Comparison of ENCODE assay signal across 10 mouse cellular contexts in the genomic region with DNA sequence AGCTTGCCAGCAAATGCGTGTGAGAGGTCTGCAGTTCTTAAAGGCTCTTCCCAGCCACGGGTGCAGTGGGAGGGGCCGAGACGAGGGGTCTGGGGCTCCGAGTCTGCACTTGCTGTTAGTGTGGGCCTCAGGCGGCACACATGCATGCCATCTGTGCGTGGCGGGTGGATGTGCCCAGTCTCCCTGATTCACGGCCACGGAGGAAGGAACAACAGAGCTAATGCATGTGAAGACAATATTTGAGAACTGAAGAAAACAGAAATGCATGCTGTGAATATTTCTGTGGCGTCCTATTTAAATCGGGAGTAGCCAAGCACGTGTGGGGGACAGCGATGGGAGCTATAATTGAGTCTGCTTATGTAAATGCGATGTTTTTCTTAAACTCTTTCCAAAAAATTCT.
DNase-seq lines count a peak whose midpoint lies in the region; ATAC-seq and TF ChIP-seq lines count a peak whose summit lies in the region.
"Had no signal": no experiment of that assay in that cellular context is flagged by ENCODE, and none has a peak within 500 bp of the region (broad histone marks: within the 10 kb centered on the region; RNA-seq: fewer than 3 reads in every experiment).

No protein-coding gene starts in this region.

- no peaks in the 10 kb centered on the region for H3K27me3 ChIP-seq in midbrain, embryonic 14.5 days (ENCODE audit: control insufficient read depth, insufficient read depth, low read length)
- H3K27me3 ChIP-seq in midbrain, embryonic 10.5 days (ENCODE audit: low read depth, poor library complexity, severe bottlenecking), result no peaks in the 10 kb centered on the region
- H3K27me3 ChIP-seq in limb, embryonic 14.5 days (ENCODE audit: control insufficient read depth, insufficient read depth, low read length), result no peaks in the 10 kb centered on the region
- no peaks in the 10 kb centered on the region for H3K27me3 ChIP-seq in stomach, embryonic 16.5 days (ENCODE audit: control insufficient read depth, insufficient read depth, low read length)

- H3K4me3 ChIP-seq in midbrain, embryonic 14.5 days (replicated peaks; ENCODE audit: low read depth, low read length), result no peak overlapping the region
- H3K4me3 ChIP-seq in midbrain, embryonic 10.5 days, result no peak overlapping the region
- peak overlapping the region; percentile 14 for H3K4me3 ChIP-seq in limb, embryonic 14.5 days (replicated peaks; ENCODE audit: low read length)
- no peak overlapping the region for H3K4me3 ChIP-seq in stomach, embryonic 16.5 days (replicated peaks; ENCODE audit: low read length)
- H3K4me3 ChIP-seq: erythroblast, embryonic 14.5 days; myocyte had no signal

- H3K27ac ChIP-seq in midbrain, embryonic 14.5 days (replicated peaks; ENCODE audit: low read depth, low read length), result no peak overlapping the region
- H3K27ac ChIP-seq in midbrain, embryonic 10.5 days (replicated peaks), result no peak overlapping the region
- H3K27ac ChIP-seq in limb, embryonic 14.5 days (replicated peaks; ENCODE audit: low read depth, low read length), result peak overlapping the region; percentile 67; the same call in 1 of the 2 replicates
- H3K27ac ChIP-seq in stomach, embryonic 16.5 days (ENCODE audit: low read length), result no peak overlapping the region

- no peak overlapping the region for H3K9ac ChIP-seq in midbrain, embryonic 14.5 days (replicated peaks; ENCODE audit: low read length)
- H3K9ac ChIP-seq in limb, embryonic 14.5 days (ENCODE audit: low read depth, low read length, severe bottlenecking), result peak overlapping the region; percentile 25; the same call in 1 of the 2 replicates
- no peak overlapping the region for H3K9ac ChIP-seq in stomach, embryonic 16.5 days (ENCODE audit: low read length)

- WGBS in midbrain, embryonic 14.5 days, result 46% methylated on average over 15 of the region's 15 CpGs
- 68% methylated on average over 15 of the region's 15 CpGs for WGBS in midbrain, embryonic 10.5 days
- 23% methylated on average over 15 of the region's 15 CpGs for WGBS in limb, embryonic 14.5 days
- 54% methylated on average over 15 of the region's 15 CpGs for WGBS in stomach, embryonic 16.5 days

- H3K4me1 ChIP-seq in midbrain, embryonic 14.5 days (ENCODE audit: control insufficient read depth, insufficient read depth, low read length), result no peaks in the 10 kb centered on the region
- H3K4me1 ChIP-seq in midbrain, embryonic 10.5 days, result peaks cover 19% of the 10 kb centered on the region
- no peaks in the 10 kb centered on the region for H3K4me1 ChIP-seq in limb, embryonic 14.5 days (ENCODE audit: control insufficient read depth, insufficient read depth, low read length)
- H3K4me1 ChIP-seq in stomach, embryonic 16.5 days (ENCODE audit: control insufficient read depth, insufficient read depth, low read length), result no peaks in the 10 kb centered on the region

- H3K4me2 ChIP-seq in midbrain, embryonic 14.5 days (ENCODE audit: low read length), result no peak overlapping the region
- peak overlapping the region; percentile 43 for H3K4me2 ChIP-seq in limb, embryonic 14.5 days (replicated peaks; ENCODE audit: low read depth, low read length, severe bottlenecking)
- peak overlapping the region; percentile 28; the same call in 1 of the 2 replicates for H3K4me2 ChIP-seq in stomach, embryonic 16.5 days (ENCODE audit: low read depth, low read length)

- no peak; the same call in 1 of the 2 replicates for ATAC-seq in midbrain, embryonic 14.5 days (ENCODE audit: low FRiP score, low TSS enrichment)
- ATAC-seq in limb, embryonic 14.5 days (ENCODE audit: low FRiP score, low read depth), result no peak
- ATAC-seq in stomach, embryonic 16.5 days (ENCODE audit: insufficient read depth, low FRiP score), result no peak
- ATAC-seq in granulocyte monocyte progenitor cell, adult 5-6 weeks (replicated peaks; ENCODE audit: poor library complexity, severe bottlenecking), result no peak

- TF ChIP-seq POLR2A in limb, embryonic 14.5 days (IDR thresholded peaks at IDR 0.05; ENCODE audit: borderline replicate concordance, extremely low read depth, insufficient read depth, insufficient read length), result no peak

- DNase-seq in midbrain, embryonic 14.5 days, result peak; percentile 38
- DNase-seq in midbrain, embryonic 10.5 days (ENCODE audit: low spot score), result no peak
- DNase-seq in forelimb bud, embryonic 11.5 days (ENCODE audit: low read depth, low spot score), result peak; percentile 43
- peak; percentile 29 for DNase-seq in limb, embryonic 14.5 days (ENCODE audit: low spot score)
- DNase-seq in urinary bladder, postnatal 36 days (ENCODE audit: low spot score in 2 of 2), result no peak
- DNase-seq in kidney, postnatal 4 days, result no peak

- H3K9me3 ChIP-seq in midbrain, embryonic 14.5 days (ENCODE audit: control insufficient read depth, low read length), result no peaks in the 10 kb centered on the region
- no peaks in the 10 kb centered on the region for H3K9me3 ChIP-seq in midbrain, embryonic 10.5 days (replicated peaks)
- no peaks in the 10 kb centered on the region for H3K9me3 ChIP-seq in limb, embryonic 14.5 days (ENCODE audit: control insufficient read depth, low read length)
- H3K9me3 ChIP-seq in stomach, embryonic 16.5 days (replicated peaks; ENCODE audit: control insufficient read depth, low read length), result no peaks in the 10 kb centered on the region

- H3K36me3 ChIP-seq in midbrain, embryonic 14.5 days (ENCODE audit: control insufficient read depth, insufficient read depth, low read length), result no peaks in the 10 kb centered on the region
- no peaks in the 10 kb centered on the region for H3K36me3 ChIP-seq in midbrain, embryonic 10.5 days
- H3K36me3 ChIP-seq in limb, embryonic 14.5 days (ENCODE audit: control insufficient read depth, insufficient read depth, low read length), result no peaks in the 10 kb centered on the region
- H3K36me3 ChIP-seq in stomach, embryonic 16.5 days (ENCODE audit: control insufficient read depth, insufficient read depth, low read length), result no peaks in the 10 kb centered on the region

Comparison
In these comparisons a context has a peak if more than half of its experiments do, and no peak if none do; other contexts are left out.
1. DNase-seq: peak in midbrain, embryonic 14.5 days (single experiment), forelimb bud, embryonic 11.5 days (single experiment) and limb, embryonic 14.5 days (single experiment); none in midbrain, embryonic 10.5 days (single experiment), urinary bladder, postnatal 36 days (0 of 2) and kidney, postnatal 4 days (0 of 2).